Mouse (Mus musculus): ENCODE results near the gene Sgo1.

The Sgo1 gene

GRCm38 (mm10) chr17:53650251-53650661, 38.9 kb downstream of the Sgo1 start:
- peak; percentile 75 for DNase-seq (ENCODE audit: low read depth, low spot score)

DNA sequence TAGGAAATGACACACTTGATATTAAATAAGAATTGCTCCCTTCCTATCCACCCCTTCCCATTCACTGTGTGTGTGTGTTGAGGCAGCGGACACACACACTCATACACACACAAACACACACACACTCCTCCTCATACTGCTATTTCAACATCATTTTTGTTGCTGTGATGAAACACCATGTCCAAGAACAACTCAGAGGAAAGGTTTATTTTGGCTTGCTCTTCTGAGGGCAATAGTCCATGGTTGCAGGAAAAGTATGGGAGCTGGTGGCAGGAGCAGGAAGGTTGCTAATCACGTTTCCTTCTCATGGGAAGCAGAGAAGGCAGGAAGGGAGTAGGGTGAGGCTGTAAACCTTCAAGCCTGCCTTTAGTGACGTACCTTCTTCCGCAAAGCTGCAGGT, 45.8 kb downstream of the Sgo1 start:
- DNase-seq (ENCODE audit: low read depth, low spot score): no peak

DNA sequence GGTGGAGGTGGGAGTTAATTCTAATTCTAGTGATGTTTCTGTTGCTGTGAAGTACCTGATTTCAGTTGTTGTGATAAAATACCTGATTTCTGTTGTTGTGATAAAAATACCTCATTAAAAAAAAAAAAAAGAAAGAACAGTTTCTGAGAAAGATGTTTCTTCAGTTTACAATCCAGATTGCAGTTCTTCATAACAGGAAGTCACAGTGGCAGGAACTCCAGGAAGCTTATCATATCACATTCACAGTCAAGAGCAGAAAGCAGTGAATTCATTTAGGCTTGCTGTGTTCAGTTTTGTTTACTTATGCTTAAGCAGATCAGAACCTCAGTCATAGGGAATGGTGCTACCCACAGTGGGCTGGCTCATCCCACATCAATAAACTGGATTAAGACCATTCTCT, 57.8 kb downstream of the Sgo1 start:
- no peak for DNase-seq (ENCODE audit: low read depth, low spot score)

- no peak for DNase-seq (ENCODE audit: low read depth, low spot score)
Measured at GRCm38 (mm10) chr17:53628131-53628530, 61.0 kb downstream of the Sgo1 start.

- peak; percentile 12 for DNase-seq (ENCODE audit: low read depth, low spot score)
Measured at GRCm38 (mm10) chr17:53627497-53627896, 61.6 kb downstream of the Sgo1 start.

DNA sequence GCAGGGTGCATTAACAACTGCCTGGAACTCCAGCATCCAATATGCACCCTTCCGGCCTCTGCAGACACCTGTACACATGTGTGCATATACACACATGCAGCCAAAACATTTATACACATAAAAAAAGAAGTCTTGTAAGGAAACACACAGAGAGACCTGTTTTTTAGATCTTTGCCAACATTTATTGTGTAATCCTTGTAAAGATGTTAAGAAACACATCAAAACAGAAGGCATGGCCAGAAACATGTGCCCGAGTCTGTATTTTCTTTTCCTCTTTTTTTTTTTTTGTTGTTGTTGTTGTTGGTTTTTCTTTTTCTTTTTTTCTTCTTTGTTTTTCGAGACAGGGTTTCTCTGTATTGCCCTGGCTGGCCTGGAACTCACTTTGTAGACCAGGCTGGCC, 63.0 kb downstream of the Sgo1 start:
- DNase-seq (ENCODE audit: low read depth, low spot score): no peak
